Mouse (Mus musculus) embryonic facial prominence, embryonic 10.5 days (tissue): ENCODE measurements around the gene Arhgap44. TPM values are rescaled to one million over a fixed set of nuclear protein-coding genes. Genes with fewer than 3 reads are reported as not detected.

Source experiments
- DNase-seq: peaks from one replicate; pipeline ENCODE4 v3.0.0-alpha.2; 2017; ENCODE audit warnings: low spot score
- H3K27ac ChIP-seq: fragments of 300-500 bp; sonication (generic); replicated peaks from 2 replicates; pipeline ENCODE4 v1.5.1; 2016; ENCODE audit warnings: mild to moderate bottlenecking
- H3K27me3 ChIP-seq: fragments of 300-500 bp; sonication (generic); replicated peaks from 2 replicates; pipeline ENCODE4 v1.6.1; 2016; ENCODE audit warnings: low read depth, mild to moderate bottlenecking; ENCODE audit not compliant: poor library complexity, severe bottlenecking
- H3K36me3 ChIP-seq: fragments of 300-500 bp; sonication (generic); replicated peaks from 2 replicates; pipeline ENCODE4 v1.6.1; 2016; ENCODE audit warnings: mild to moderate bottlenecking, moderate library complexity
- H3K4me1 ChIP-seq: fragments of 300-500 bp; sonication (generic); 2 replicates; pipeline ENCODE4 v1.6.1; 2016
- H3K4me3 ChIP-seq: fragments of 300-500 bp; sonication (generic); 2 replicates; pipeline ENCODE4 v1.5.1; 2016; ENCODE audit warnings: mild to moderate bottlenecking, moderate library complexity
- H3K9me3 ChIP-seq: fragments of 300-500 bp; sonication (generic); 2 replicates; pipeline ENCODE4 v1.6.1; 2016; ENCODE audit warnings: mild to moderate bottlenecking
- WGBS: fragments of 180-500 bp; shearing (Covaris S2); methylation state at CpG from one replicate; pipeline ENCODE4 v1.1.7; 2016; 5-methylcytosine and 5-hydroxymethylcytosine counted together
- polyA plus RNA-seq: library from polyadenylated mRNA; unstranded; fragments of >200 nt; fragmentation: Nextera tagmentation; extraction: Ambion mirVana; gene quantifications from 2 replicates; pipeline ENCODE4 v1.2.1, GENCODE M21; 2016

The Arhgap44 gene
- polyA plus RNA-seq, 1 experiment from 2014 or later = 3.8 TPM

- WGBS = 91% methylated on average over 4 of the region's 4 CpGs
- Histone ChIP-seq H3K4me1 (no peaks in the 10 kb centered on the region), H3K27me3 (no peaks in the 10 kb centered on the region), H3K4me3 (no peak overlapping the region), H3K9me3 (no peaks in the 10 kb centered on the region), H3K27ac (no peak overlapping the region), H3K36me3 (no peaks in the 10 kb centered on the region; the same call in 1 of the 2 replicates)
- DNase-seq = no peak
Observed at GRCm38 (mm10) chr11:65020744-65021143, 142.0 kb downstream of the Arhgap44 start.

- Histone ChIP-seq H3K4me1 (peaks cover 14% of the 10 kb centered on the region), H3K9me3 (no peaks in the 10 kb centered on the region), H3K27ac (no peak overlapping the region), H3K36me3 (no peaks in the 10 kb centered on the region), H3K27me3 (no peaks in the 10 kb centered on the region), H3K4me3 (no peak overlapping the region)
- 94% methylated on average over 1 of the region's 1 CpGs for WGBS
- no peak for DNase-seq
Observed at GRCm38 (mm10) chr11:65016754-65017153, 146.0 kb downstream of the Arhgap44 start.

- peaks cover 14% of the 10 kb centered on the region for H3K4me1 ChIP-seq
- no peaks in the 10 kb centered on the region for H3K9me3 ChIP-seq
- no peaks in the 10 kb centered on the region for H3K36me3 ChIP-seq
- H3K4me3 ChIP-seq = no peak overlapping the region
- 81% methylated on average over 6 of the region's 6 CpGs for WGBS
- H3K27me3 ChIP-seq = no peaks in the 10 kb centered on the region
- no peak overlapping the region for H3K27ac ChIP-seq
- no peak for DNase-seq
Observed at GRCm38 (mm10) chr11:65013906-65014305, 148.9 kb downstream of the Arhgap44 start.

GRCm38 (mm10) chr11:65006047-65006446, 156.7 kb downstream of the Arhgap44 start:
- Histone ChIP-seq H3K27ac (no peak overlapping the region), H3K36me3 (peaks cover 40% of the 10 kb centered on the region), H3K4me1 (no peaks in the 10 kb centered on the region; the same call in 1 of the 2 replicates), H3K27me3 (no peaks in the 10 kb centered on the region), H3K4me3 (no peak overlapping the region), H3K9me3 (no peaks in the 10 kb centered on the region)
- DNase-seq = no peak
- 92% methylated on average over 4 of the region's 4 CpGs for WGBS

- H3K27me3 ChIP-seq = no peaks in the 10 kb centered on the region
- DNase-seq = no peak
- no peaks in the 10 kb centered on the region for H3K9me3 ChIP-seq
- H3K4me1 ChIP-seq = no peaks in the 10 kb centered on the region; the same call in 1 of the 2 replicates
- peaks cover 52% of the 10 kb centered on the region for H3K36me3 ChIP-seq
- H3K27ac ChIP-seq = no peak overlapping the region
- no peak overlapping the region for H3K4me3 ChIP-seq
- WGBS = 91% methylated on average over 3 of the region's 3 CpGs
Observed at GRCm38 (mm10) chr11:65004836-65005235, 157.9 kb downstream of the Arhgap44 start.

- Histone ChIP-seq H3K4me1 (no peaks in the 10 kb centered on the region; the same call in 1 of the 2 replicates), H3K27me3 (no peaks in the 10 kb centered on the region), H3K27ac (no peak overlapping the region), H3K9me3 (no peaks in the 10 kb centered on the region), H3K4me3 (no peak overlapping the region), H3K36me3 (peaks cover 64% of the 10 kb centered on the region)
- no peak for DNase-seq
- WGBS = 87% methylated on average over 5 of the region's 5 CpGs
Observed at GRCm38 (mm10) chr11:65003611-65004010, 159.2 kb downstream of the Arhgap44 start.

GRCm38 (mm10) chr11:65001729-65002128, 161.0 kb downstream of the Arhgap44 start:
- Histone ChIP-seq H3K4me3 (no peak overlapping the region), H3K36me3 (peaks cover 83% of the 10 kb centered on the region), H3K27me3 (no peaks in the 10 kb centered on the region), H3K27ac (no peak overlapping the region), H3K4me1 (no peaks in the 10 kb centered on the region), H3K9me3 (no peaks in the 10 kb centered on the region)
- WGBS = 95% methylated on average over 14 of the region's 14 CpGs
- no peak for DNase-seq

- no peaks in the 10 kb centered on the region for H3K4me1 ChIP-seq
- 87% methylated on average over 5 of the region's 5 CpGs for WGBS
- peaks cover 91% of the 10 kb centered on the region for H3K36me3 ChIP-seq
- H3K4me3 ChIP-seq = no peak overlapping the region
- no peak for DNase-seq
- H3K27me3 ChIP-seq = no peaks in the 10 kb centered on the region
- no peaks in the 10 kb centered on the region for H3K9me3 ChIP-seq
- H3K27ac ChIP-seq = no peak overlapping the region
Observed at GRCm38 (mm10) chr11:64999685-65000084, 163.1 kb downstream of the Arhgap44 start.

- H3K9me3 ChIP-seq = no peaks in the 10 kb centered on the region
- no peak overlapping the region for H3K27ac ChIP-seq
- 90% methylated on average over 3 of the region's 3 CpGs for WGBS
- no peaks in the 10 kb centered on the region for H3K4me1 ChIP-seq
- H3K36me3 ChIP-seq = peaks cover 93% of the 10 kb centered on the region
- H3K4me3 ChIP-seq = no peak overlapping the region
- H3K27me3 ChIP-seq = no peaks in the 10 kb centered on the region
- DNase-seq = no peak
Observed at GRCm38 (mm10) chr11:64998439-64998838, 164.3 kb downstream of the Arhgap44 start.

- Histone ChIP-seq H3K9me3 (no peaks in the 10 kb centered on the region), H3K4me1 (no peaks in the 10 kb centered on the region), H3K27ac (no peak overlapping the region), H3K27me3 (no peaks in the 10 kb centered on the region), H3K36me3 (peaks cover 98% of the 10 kb centered on the region), H3K4me3 (no peak overlapping the region)
- WGBS = 89% methylated on average over 2 of the region's 2 CpGs
- no peak for DNase-seq
Observed at GRCm38 (mm10) chr11:64988556-64988955, 174.2 kb downstream of the Arhgap44 start.

GRCm38 (mm10) chr11:64979489-64979845, 183.3 kb downstream of the Arhgap44 start:
- WGBS = 10% methylated on average over 9 of the region's 9 CpGs
- no peaks in the 10 kb centered on the region for H3K27me3 ChIP-seq
- DNase-seq = no peak
- no peaks in the 10 kb centered on the region for H3K9me3 ChIP-seq
- H3K27ac ChIP-seq = peak overlapping the region; percentile 80
- H3K4me1 ChIP-seq = peaks cover 16% of the 10 kb centered on the region
- peak overlapping the region; percentile 97 for H3K4me3 ChIP-seq
- peaks cover 41% of the 10 kb centered on the region for H3K36me3 ChIP-seq

GRCm38 (mm10) chr11:64978720-64979488, 183.9 kb downstream of the Arhgap44 start, which contains the start of gene Elac2:
TSS of gene Elac2 (plus strand) at chr11:64979038.
- peak; percentile 98 for DNase-seq
- H3K27me3 ChIP-seq = no peaks in the 10 kb centered on the region
- H3K4me1 ChIP-seq = peaks cover 16% of the 10 kb centered on the region
- H3K9me3 ChIP-seq = no peaks in the 10 kb centered on the region
- H3K4me3 ChIP-seq = peak within 1 kb of the TSS; percentile 97
- H3K27ac ChIP-seq = peak within 1 kb of the TSS; percentile 80
- H3K36me3 ChIP-seq = peaks cover 35% of the 10 kb centered on the region
- WGBS = under 1% methylated on average over 65 of the region's 65 CpGs

GRCm38 (mm10) chr11:64972418-64972817, 190.3 kb downstream of the Arhgap44 start:
- H3K36me3 ChIP-seq = no peaks in the 10 kb centered on the region
- 79% methylated on average over 2 of the region's 2 CpGs for WGBS

More at GRCm38 (mm10) chr11:64972418-64972817, 190.3 kb downstream of the Arhgap44 start:
- Histone ChIP-seq H3K27me3 (peaks cover 21% of the 10 kb centered on the region), H3K4me1 (peaks cover 10% of the 10 kb centered on the region), H3K27ac (no peak overlapping the region), H3K9me3 (no peaks in the 10 kb centered on the region), H3K4me3 (no peak overlapping the region)
- no peak for DNase-seq
